Mouse (Mus musculus) liver, postnatal 0 days (tissue): ENCODE measurements at regions not wholly inside any gene's neighbourhood (a gene's known extent, or its start where the extent isn't known, plus 50 kb on each side); places are given as distances from the start of the nearest gene placed in this dataset.

Source experiments
- ATAC-seq: fragments of 200-750 bp; cut with Nextera tagmentation; 2 replicates; pipeline ENCODE4 v1.8.0; 2017; ENCODE audit warnings: mild to moderate bottlenecking, moderate library complexity
- DNase-seq: peaks from one replicate; pipeline ENCODE4 v3.0.0-alpha.2; 2016
- H3K27ac ChIP-seq: fragments of 300-500 bp; sonication (generic); 2 replicates; pipeline ENCODE4 v1.5.1; 2014; ENCODE audit warnings: antibody characterized with exemption, moderate library complexity, mild to moderate bottlenecking, low read depth
- H3K27me3 ChIP-seq: fragments of 300-500 bp; sonication (generic); 2 replicates; pipeline ENCODE4 v1.6.1; 2014; ENCODE audit warnings: low read length, control low read depth, mixed read lengths; ENCODE audit not compliant: insufficient read depth
- H3K36me3 ChIP-seq: fragments of 300-500 bp; sonication (generic); replicated peaks from 2 replicates; pipeline ENCODE4 v1.6.1; 2014; ENCODE audit warnings: mild to moderate bottlenecking, control low read depth, low read length, moderate library complexity, mixed read lengths; ENCODE audit not compliant: insufficient read depth
- H3K4me1 ChIP-seq: fragments of 300-500 bp; sonication (generic); 2 replicates; pipeline ENCODE4 v1.6.1; 2014; ENCODE audit warnings: antibody characterized with exemption, mild to moderate bottlenecking, control low read depth; ENCODE audit not compliant: insufficient read depth
- H3K4me2 ChIP-seq: fragments of 300-500 bp; sonication (generic); 2 replicates; pipeline ENCODE4 v1.6.1; 2014; ENCODE audit warnings: low read depth, mild to moderate bottlenecking, low read length, moderate library complexity, mixed read lengths
- H3K4me3 ChIP-seq: fragments of 300-500 bp; sonication (generic); 2 replicates; pipeline ENCODE4 v1.5.1; 2014; ENCODE audit warnings: low read depth, low read length
- H3K9ac ChIP-seq: fragments of 300-500 bp; sonication (generic); replicated peaks from 2 replicates; pipeline ENCODE4 v1.6.1; 2014; ENCODE audit warnings: mild to moderate bottlenecking, moderate library complexity
- H3K9me3 ChIP-seq: fragments of 300-500 bp; sonication (generic); 2 replicates; pipeline ENCODE4 v1.6.1; 2016; ENCODE audit warnings: mild to moderate bottlenecking, control low read depth, low read length, mixed read lengths
- CTCF ChIP-seq: sonication (generic); IDR thresholded peaks from 2 replicates; pipeline ENCODE4 v1.5.1; 2016; ENCODE audit warnings: antibody characterized with exemption, low read depth
- EP300 ChIP-seq: IDR thresholded peaks from 2 replicates; pipeline ENCODE4 v1.6.1; 2016; ENCODE audit warnings: antibody characterized with exemption, low read depth, mild to moderate bottlenecking
- WGBS: fragments of 180-500 bp; shearing (Covaris S2); extraction: QIAGEN DNeasy Blood & Tissue Kit; methylation state at CpG from one replicate; pipeline ENCODE4 v1.1.7; 2014; ENCODE audit not compliant: insufficient replicate concordance; 5-methylcytosine and 5-hydroxymethylcytosine counted together

- H3K4me3 ChIP-seq = no peak overlapping the region
- H3K36me3 ChIP-seq = no peaks in the 10 kb centered on the region
- no peaks in the 10 kb centered on the region for H3K27me3 ChIP-seq
- TF ChIP-seq EP300 (no peak), CTCF (no peak)
- DNase-seq (no peak), ATAC-seq (no peak)
- no peak overlapping the region for H3K4me2 ChIP-seq
- H3K27ac ChIP-seq = no peak overlapping the region
- no peak overlapping the region for H3K9ac ChIP-seq
- 67% methylated on average over 13 of the region's 13 CpGs for WGBS
- H3K9me3 ChIP-seq = no peaks in the 10 kb centered on the region
- H3K4me1 ChIP-seq = no peaks in the 10 kb centered on the region
Measured at GRCm38 (mm10) chr11:32899604-32900216, 75.3 kb upstream of the Smim23 start.

- Histone ChIP-seq H3K27me3 (no peaks in the 10 kb centered on the region), H3K9ac (no peak overlapping the region), H3K4me1 (no peaks in the 10 kb centered on the region), H3K4me3 (no peak overlapping the region), H3K9me3 (no peaks in the 10 kb centered on the region), H3K4me2 (no peak overlapping the region), H3K27ac (no peak overlapping the region), H3K36me3 (no peaks in the 10 kb centered on the region)
- 70% methylated on average over 3 of the region's 3 CpGs for WGBS
- DNase-seq (no peak), ATAC-seq (no peak)
- TF ChIP-seq EP300 (no peak), CTCF (peak; percentile 27; the same call in 1 of the 2 replicates)
Measured at GRCm38 (mm10) chr11:32895400-32895799, 71.0 kb upstream of the Smim23 start.

- Histone ChIP-seq H3K9me3 (no peaks in the 10 kb centered on the region), H3K27ac (no peak overlapping the region), H3K4me1 (no peaks in the 10 kb centered on the region), H3K9ac (no peak overlapping the region), H3K36me3 (no peaks in the 10 kb centered on the region), H3K4me3 (no peak overlapping the region), H3K27me3 (no peaks in the 10 kb centered on the region), H3K4me2 (no peak overlapping the region)
- no peak for ATAC-seq
- DNase-seq = no peak
- 45% methylated on average over 11 of the region's 11 CpGs for WGBS
- TF ChIP-seq CTCF (no peak), EP300 (no peak)
Measured at GRCm38 (mm10) chr11:32893146-32893903, 68.9 kb upstream of the Smim23 start.

GRCm38 (mm10) chr11:32892496-32892895 lies 68.1 kb upstream of the Smim23 start:
- ATAC-seq = no peak
- TF ChIP-seq EP300 (no peak), CTCF (no peak)
- no peaks in the 10 kb centered on the region for H3K4me1 ChIP-seq
- WGBS = 72% methylated on average over 5 of the region's 5 CpGs
- H3K9me3 ChIP-seq = no peaks in the 10 kb centered on the region
- H3K36me3 ChIP-seq = no peaks in the 10 kb centered on the region
- no peak overlapping the region for H3K9ac ChIP-seq
- DNase-seq = no peak
- no peak overlapping the region for H3K4me2 ChIP-seq
- no peaks in the 10 kb centered on the region for H3K27me3 ChIP-seq
- H3K27ac ChIP-seq = no peak overlapping the region
- no peak overlapping the region for H3K4me3 ChIP-seq

- Histone ChIP-seq H3K4me2 (no peak overlapping the region), H3K27ac (no peak overlapping the region), H3K4me1 (no peaks in the 10 kb centered on the region), H3K9ac (no peak overlapping the region), H3K4me3 (no peak overlapping the region), H3K27me3 (no peaks in the 10 kb centered on the region), H3K9me3 (no peaks in the 10 kb centered on the region), H3K36me3 (no peaks in the 10 kb centered on the region)
- 21% methylated on average over 7 of the region's 7 CpGs for WGBS
- no peak for ATAC-seq
- no peak for DNase-seq
- no peak for TF ChIP-seq EP300
- no peak for TF ChIP-seq CTCF
Measured at GRCm38 (mm10) chr11:32889248-32889647, 64.8 kb upstream of the Smim23 start.

GRCm38 (mm10) chr11:32884744-32885143 lies 60.3 kb upstream of the Smim23 start:
- TF ChIP-seq CTCF = no peak
- no peak for TF ChIP-seq EP300
- no peak overlapping the region for H3K9ac ChIP-seq
- ATAC-seq = no peak
- no peak overlapping the region for H3K4me2 ChIP-seq
- H3K27me3 ChIP-seq = no peaks in the 10 kb centered on the region
- no peak overlapping the region for H3K4me3 ChIP-seq
- no peak for DNase-seq
- H3K9me3 ChIP-seq = no peaks in the 10 kb centered on the region
- 58% methylated on average over 4 of the region's 4 CpGs for WGBS
- no peaks in the 10 kb centered on the region for H3K4me1 ChIP-seq
- H3K36me3 ChIP-seq = no peaks in the 10 kb centered on the region
- H3K27ac ChIP-seq = no peak overlapping the region
